Mouse (Mus musculus) subcutaneous adipose tissue, adult 2 months (tissue): ENCODE data around the gene Fndc5. TPM values are rescaled to one million over a fixed set of nuclear protein-coding genes. Genes with fewer than 3 reads are reported as not detected.

Experiments
- polyA plus RNA-seq: library from polyadenylated mRNA; depleted of rRNA; stranded (reverse); fragments of >200 nt; gene quantifications from 2 replicates; pipeline ENCODE4 v1.2.3, GENCODE M21; 2012; ENCODE audit warnings: low replicate concordance; rRNA removed

Fndc5 gene
- 2.2 and 16.0 TPM in 2 replicates for polyA plus RNA-seq

DNA sequence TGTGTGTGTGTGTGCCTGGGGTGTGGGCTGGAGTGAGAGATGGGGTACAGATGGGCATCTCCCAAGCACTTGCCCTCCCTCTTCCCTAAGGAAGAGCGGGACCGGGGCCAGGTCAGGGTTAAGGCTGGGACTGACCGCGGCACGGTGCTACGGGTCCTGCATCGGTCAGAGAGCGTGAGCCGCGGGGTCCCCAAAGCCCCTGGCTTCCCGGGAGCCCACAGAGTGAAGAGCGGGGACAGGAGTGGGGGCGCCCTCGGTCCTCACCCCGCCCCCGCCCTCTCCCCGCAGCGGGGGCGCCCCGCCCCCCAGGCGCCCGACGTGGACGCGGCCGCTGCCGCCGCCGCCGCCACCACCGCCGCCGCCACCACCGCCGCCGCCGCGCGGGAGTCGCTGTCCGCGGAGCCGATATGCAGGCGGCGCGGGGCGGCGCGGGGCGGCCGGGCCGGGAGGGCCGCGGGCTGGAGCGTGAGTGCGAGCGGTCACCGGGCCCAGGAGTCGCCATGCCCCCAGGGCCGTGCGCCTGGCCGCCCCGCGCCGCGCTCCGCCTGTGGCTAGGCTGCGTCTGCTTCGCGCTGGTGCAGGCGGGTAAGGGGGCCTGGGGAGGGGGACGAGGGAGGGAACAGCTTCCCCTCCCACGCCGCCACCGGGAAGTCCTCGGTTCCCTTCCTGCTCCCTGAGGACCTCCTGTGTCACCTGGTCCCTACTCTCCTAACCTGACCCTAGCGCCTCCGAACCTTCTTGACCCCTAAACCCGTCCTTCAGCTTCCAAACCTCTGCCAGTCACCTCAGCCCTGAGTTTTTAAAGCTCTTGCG, at the start of gene Fndc5:
Gene Fndc5 (plus strand): TSS at position 421 of the 813 bp plus-strand sequence.

DNA sequence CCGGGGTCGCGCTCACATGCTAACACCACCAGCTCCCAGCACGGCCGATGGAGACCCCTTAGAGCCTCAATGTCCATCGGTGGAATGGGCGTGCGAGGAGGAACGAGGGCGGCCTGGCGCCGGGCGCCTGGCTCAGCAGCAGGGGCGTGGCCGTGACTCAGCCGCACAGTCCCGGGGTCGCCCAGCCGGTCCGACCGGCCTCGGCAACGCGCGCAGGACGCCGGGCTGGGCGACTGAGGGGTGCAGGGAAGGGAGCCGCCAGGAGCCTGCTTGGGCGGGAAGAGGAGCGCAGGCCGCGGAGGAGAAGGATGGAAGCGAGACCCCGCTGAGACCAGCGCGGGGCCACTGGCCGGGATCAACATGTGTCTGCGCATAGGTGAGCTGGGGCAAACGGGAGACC, 31.4 kb upstream of the Fndc5 start, which contains the start of gene Tmem54:
Gene Tmem54 (plus strand): TSS at position 193 of the 400 bp plus-strand sequence.

DNA sequence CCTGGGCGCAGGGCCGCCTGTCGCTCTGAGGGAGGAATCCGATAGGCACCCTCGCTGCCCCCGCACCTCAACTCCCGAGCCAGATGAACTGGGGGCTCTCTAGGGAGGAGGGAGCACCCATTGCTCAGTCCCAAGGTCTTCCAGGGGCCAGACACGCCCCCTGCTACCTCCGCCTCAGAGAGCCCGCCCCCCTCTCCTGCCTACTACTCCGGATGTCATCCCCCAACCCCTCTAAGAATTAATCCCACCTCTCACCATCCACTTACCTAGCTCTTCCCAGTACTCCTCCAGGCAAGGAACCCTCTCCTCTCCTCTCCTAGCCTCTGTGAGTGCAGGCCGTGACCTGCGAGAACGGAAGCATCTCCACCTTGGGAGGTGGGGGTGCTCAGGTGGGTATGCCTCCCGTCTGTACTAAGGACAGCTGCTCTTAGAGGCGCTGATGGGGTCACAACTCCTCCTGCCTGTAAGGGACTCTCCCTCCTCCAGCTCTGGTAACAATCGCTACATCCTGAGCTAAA, 15.2 kb upstream of the Fndc5 start, which contains the start of gene Hpca:
Gene Hpca (minus strand): TSS at position 468 of the 518 bp plus-strand sequence.

DNA sequence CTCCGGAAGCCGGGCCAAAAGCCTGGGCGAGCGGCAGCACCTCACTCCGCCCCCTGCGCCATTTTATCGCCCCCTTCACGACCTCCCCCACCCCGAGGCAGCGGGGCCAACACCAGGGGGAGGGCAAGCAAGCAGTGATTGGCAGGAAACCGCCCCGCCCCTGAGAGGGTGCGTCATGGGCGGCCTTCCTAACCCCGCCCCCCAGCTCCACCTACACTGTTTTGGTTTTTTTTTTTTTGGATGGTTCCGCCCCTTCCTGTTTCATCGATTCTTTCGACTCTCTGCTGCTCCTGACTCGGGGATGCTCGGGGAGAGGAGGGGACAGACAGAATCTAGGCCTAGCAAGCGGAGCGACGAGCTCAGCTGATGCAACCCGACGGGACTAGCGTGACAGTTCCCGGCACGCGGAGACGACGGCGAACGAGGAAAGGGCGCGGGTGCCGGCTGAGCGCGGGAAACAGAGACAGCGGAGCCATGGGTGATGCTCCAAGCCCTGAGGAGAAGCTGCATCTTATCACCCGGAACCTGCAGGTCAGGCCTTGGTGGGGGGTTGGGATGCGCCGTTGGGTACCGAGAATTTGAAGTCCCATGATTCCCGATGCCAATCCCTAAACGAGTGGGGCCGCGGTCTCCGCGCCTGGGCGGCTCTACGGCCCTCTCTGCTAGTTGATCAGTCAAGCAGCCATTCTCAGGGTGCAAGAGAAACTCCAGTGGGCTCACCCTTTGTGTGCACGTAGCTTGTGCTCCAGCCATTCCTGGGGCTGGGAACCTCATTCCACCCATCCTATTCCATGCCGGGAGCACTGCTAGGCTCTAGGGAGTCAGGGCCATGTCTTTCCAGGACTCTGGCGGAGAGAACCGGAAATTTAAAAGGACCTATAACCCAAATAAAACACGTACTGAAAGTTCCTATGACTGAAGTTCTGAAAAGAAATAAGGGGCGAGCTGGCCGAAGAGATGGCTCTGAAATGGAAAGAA, 53.0 kb downstream of the Fndc5 start, which contains the start of the genes S100pbp and Yars:
Gene S100pbp (minus strand): TSS at position 186 of the 978 bp plus-strand sequence.
Gene Yars (plus strand): TSS at position 219 of the 978 bp plus-strand sequence.

Other genes with a start within 250 kb of the Fndc5 start
- gene Azin2, start 174.6 kb upstream of the Fndc5 start, polyA plus RNA-seq, result 25.3 and 35.4 TPM in 2 replicates
- gene Ak2, start 145.0 kb upstream of the Fndc5 start, polyA plus RNA-seq, result 114 and 267 TPM in 2 replicates
- 40.5 and 44.4 TPM in 2 replicates for gene Rnf19b, start 78.7 kb upstream of the Fndc5 start, polyA plus RNA-seq
- gene Tmem54, start 31.5 kb upstream of the Fndc5 start, polyA plus RNA-seq, result 20.8 TPM in 1 of 2 replicates, not detected in the other
- 2.0 and 2.2 TPM in 2 replicates for gene Hpca, start 15.0 kb upstream of the Fndc5 start, polyA plus RNA-seq
- gene S100pbp, start 52.7 kb downstream of the Fndc5 start, polyA plus RNA-seq, result 15.1 and 31.4 TPM in 2 replicates
- gene Yars, start 52.8 kb downstream of the Fndc5 start, polyA plus RNA-seq, result 21.1 and 32.9 TPM in 2 replicates
- 7.6 and 26.2 TPM in 2 replicates for gene C77080, start 124.4 kb downstream of the Fndc5 start, polyA plus RNA-seq
- gene Sync, start 150.6 kb downstream of the Fndc5 start, polyA plus RNA-seq, result 2.8 and 8.7 TPM in 2 replicates
- 33.2 and 50.9 TPM in 2 replicates for gene Rbbp4, start 198.4 kb downstream of the Fndc5 start, polyA plus RNA-seq
- 20.9 and 27.8 TPM in 2 replicates for gene Zbtb8os, start 198.7 kb downstream of the Fndc5 start, polyA plus RNA-seq
- gene Zbtb8a, start 241.1 kb downstream of the Fndc5 start, polyA plus RNA-seq, result 8.4 and 16.5 TPM in 2 replicates